Mouse (Mus musculus): ENCODE measurements at regions not wholly inside any gene's neighbourhood (a gene's known extent, or its start where the extent isn't known, plus 50 kb on each side); places are given as distances from the start of the nearest gene placed in this dataset.

DNA sequence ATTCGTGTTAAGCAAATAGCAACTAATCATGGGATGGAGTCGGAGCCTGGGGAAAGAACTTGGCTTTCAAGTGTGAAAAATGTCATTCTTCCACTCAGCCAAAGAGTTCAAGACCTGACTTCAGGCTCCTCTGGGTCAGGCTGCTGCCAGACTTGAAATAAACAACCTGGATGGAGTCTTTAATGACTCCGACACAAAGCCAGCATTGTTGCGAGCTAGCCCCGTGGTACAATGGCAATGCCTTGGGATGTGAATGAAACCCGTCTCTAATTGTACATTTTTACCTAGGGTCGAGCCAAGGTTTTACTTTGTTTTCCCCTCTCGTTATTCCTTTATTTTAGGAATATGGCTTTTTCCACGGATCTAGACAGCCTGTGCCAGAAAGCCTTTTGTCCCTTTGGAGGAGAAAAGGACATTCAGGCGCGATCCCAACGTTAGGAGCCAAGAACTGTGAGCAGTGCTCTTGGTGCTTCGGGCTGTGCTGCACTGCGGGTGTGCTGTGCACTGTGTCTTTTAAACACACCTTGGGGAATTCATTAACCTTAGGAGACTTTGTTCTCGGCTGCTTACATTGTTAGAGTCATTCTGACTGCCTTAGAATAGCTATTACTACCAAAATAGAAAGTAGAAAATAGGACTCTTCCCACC lies 398.1 kb downstream of the Cd83 start:
- peak; percentile 60 for DNase-seq (ENCODE audit: low spot score)

GRCm38 (mm10) chr13:44195365-44195764 lies 410.8 kb downstream of the Cd83 start:
- no peak for DNase-seq (ENCODE audit: low spot score)

DNA sequence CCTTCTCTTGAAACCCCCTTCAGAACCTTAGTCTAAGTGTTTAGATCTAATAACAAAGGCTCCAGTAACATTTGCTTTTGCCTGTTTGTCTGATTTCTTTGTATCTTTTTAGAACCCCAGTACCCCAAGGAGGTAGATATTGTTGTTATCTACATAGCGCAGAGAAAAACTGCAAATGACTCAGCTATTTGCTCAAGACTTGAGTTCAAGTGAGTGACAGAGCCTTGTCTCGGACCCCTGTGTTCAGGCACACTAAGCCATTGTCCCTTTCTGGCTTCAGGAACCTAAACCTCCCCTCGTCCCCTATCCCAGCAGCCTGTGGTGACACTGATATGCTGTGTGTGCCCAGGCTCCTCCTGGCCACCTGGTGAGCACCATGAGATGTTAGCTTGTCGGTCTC lies 421.5 kb downstream of the Cd83 start:
- DNase-seq (ENCODE audit: low spot score): no peak

GRCm38 (mm10) chr13:44206448-44206847 lies 421.9 kb downstream of the Cd83 start:
- DNase-seq (ENCODE audit: low spot score): no peak

DNA sequence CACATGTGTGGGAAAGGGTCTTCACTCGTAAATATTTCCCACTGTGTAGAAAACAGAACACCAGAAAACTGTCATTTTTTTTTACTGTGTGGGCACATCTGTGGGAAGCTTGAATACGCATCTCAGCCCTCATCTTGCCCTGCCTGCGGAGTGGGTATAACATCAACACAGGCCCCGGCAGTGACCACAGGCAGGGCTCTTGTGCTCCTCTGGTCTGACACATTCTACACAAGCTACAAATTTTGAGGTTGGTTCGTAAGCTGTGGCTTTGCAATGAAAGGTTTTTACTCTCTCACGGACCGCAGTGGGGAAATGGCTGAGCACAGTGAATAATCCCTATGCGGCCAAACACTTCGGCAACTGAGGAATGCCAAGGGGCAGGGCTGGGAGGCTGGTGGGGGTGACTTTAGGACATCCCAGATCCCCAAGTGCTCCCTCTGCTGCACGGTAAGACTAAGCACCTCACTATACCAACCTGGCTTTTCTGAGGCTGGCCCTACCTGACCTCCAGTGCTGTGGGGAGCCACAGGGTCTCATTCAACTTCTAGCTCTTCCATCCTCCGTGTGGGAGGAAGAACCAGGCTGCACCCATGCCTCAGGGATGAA lies 422.9 kb downstream of the Cd83 start:
- no peak for DNase-seq (ENCODE audit: low spot score)

- DNase-seq (ENCODE audit: low spot score): peak; percentile 49
Measured at GRCm38 (mm10) chr13:44209036-44209435, 424.5 kb downstream of the Cd83 start.

DNA sequence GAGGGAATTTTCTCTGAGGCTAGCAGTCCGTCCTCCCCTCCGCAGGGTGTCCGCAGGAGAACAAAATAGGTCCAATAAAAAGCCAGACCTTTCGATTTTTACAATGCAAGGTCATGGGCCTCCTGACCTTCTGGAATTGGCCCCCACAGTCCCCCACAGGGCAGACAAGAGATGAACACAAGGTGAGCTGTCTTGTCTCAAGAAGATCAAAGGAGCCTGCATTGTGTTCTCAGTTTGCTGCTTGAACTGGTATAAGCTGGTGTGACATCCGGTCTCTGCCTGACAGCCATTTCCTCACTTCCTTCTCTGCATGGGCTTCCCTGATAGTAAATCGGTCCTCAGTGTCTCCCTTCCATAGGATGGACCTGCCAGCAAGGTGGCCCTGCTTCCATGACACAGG lies 425.5 kb downstream of the Cd83 start:
- DNase-seq (ENCODE audit: low spot score): peak; percentile 60

DNA sequence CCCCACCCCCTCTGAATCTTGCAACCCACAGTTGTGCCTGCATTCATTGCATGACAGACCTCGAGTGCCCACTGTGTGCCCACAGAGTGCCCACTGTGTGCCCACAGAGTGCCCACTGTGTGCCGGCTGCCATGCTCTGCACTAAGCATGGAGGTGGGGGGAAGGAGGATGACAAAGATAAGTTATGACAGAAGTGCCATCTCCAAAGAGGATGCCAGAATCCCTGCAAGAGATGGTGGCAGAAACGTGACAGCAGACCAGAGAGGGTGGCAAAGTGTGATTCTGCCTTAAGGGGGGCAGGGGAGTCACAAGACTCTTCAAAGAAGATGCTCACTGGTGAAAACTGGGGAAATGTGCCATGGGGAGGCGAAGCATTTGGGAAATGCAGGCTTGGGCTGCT lies 427.8 kb downstream of the Cd83 start:
- DNase-seq (ENCODE audit: low spot score): no peak

- peak; percentile 20 for DNase-seq (ENCODE audit: low spot score)
Measured at GRCm38 (mm10) chr13:44212936-44213335, 428.4 kb downstream of the Cd83 start.

GRCm38 (mm10) chr13:44218266-44218665 lies 433.7 kb downstream of the Cd83 start:
- DNase-seq (ENCODE audit: low spot score): no peak

GRCm38 (mm10) chr13:44221721-44222120 lies 437.1 kb downstream of the Cd83 start:
- peak; percentile 40 for DNase-seq (ENCODE audit: low spot score)

- DNase-seq (ENCODE audit: low spot score): no peak
Measured at GRCm38 (mm10) chr13:44222335-44222734, 437.8 kb downstream of the Cd83 start.

- DNase-seq (ENCODE audit: low spot score): no peak
Measured at GRCm38 (mm10) chr13:44227706-44228459, 443.3 kb downstream of the Cd83 start.

DNA sequence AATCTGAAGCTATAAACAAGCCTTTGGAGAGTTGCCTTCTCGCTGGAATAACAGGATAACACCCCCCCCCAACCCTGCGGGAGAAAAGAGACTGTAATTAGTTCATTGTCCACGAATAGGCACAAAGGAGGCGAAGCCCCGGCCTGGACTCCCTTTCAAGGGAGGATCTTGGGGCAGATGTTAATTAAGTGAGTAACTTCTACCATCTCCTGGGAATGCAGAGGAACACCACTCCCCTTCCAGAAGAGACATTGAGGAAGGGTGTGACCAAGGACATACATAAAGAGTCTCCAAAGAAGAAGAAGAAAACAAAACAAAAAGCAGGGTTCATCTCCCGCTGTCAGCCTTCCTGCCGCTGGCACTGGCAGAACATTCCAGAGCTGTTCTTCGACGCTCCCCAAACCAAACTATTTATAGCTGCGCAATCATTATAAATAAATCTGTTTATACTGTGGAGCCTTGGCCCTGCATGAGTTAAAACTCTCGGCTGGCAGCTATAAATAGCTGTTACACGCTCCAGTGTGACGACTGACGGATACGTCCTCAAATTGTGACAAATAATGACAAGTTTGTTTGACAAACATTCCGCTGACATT lies 444.1 kb downstream of the Cd83 start:
- peak; percentile 25 for DNase-seq (ENCODE audit: low spot score)

- no peak for DNase-seq (ENCODE audit: low spot score)
Measured at GRCm38 (mm10) chr13:44229136-44229611, 444.6 kb downstream of the Cd83 start.

DNA sequence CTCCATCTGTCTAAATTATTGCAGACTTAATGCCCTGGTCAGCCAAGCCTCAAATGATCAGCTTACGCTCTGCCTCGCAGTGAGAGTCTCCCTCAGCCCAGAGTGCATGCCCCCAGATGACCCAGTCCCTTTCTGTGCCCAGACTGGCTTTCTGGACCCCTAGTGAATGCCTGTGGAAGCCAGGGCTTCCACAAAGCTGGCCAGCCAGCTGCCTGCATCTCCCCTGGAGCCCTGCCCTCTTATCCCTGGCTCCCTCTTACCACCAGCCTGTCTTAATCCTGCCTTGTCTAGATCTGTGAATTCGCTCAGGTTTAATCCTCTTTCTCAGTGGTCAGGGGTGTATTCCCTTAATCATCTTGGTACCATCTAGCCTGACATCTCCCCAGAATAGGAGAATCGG lies 446.8 kb downstream of the Cd83 start:
- DNase-seq (ENCODE audit: low spot score): no peak

GRCm38 (mm10) chr13:44231868-44232715 lies 447.5 kb downstream of the Cd83 start:
- DNase-seq (ENCODE audit: low spot score): no peak

GRCm38 (mm10) chr13:44232716-44233051 lies 448.1 kb downstream of the Cd83 start:
- peak; percentile 50 for DNase-seq (ENCODE audit: low spot score)

DNA sequence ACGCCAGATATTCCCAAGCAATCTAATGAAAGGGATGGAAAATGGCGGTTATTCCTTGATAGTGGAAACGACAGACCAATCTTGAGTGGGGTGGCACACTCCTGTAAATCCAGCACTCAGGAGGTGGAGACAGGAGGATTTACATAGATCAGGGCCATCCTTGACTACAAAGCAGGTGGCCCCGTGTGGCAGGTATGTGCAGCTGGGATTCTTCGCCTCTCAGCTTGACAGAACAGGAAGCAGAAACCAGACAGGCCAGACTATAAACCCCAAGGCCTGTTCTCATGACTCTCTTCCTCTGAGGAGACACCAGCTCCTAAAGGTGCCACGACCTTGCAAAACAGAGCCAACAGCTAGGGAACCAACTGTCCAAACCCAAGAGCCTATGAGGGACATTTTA lies 449.7 kb downstream of the Cd83 start:
- no peak for DNase-seq (ENCODE audit: low spot score)

- DNase-seq (ENCODE audit: low spot score): no peak
Measured at GRCm38 (mm10) chr13:44235236-44235635, 450.7 kb downstream of the Cd83 start.

GRCm38 (mm10) chr13:44235941-44236340 lies 451.4 kb downstream of the Cd83 start:
- DNase-seq (ENCODE audit: low spot score): no peak

DNA sequence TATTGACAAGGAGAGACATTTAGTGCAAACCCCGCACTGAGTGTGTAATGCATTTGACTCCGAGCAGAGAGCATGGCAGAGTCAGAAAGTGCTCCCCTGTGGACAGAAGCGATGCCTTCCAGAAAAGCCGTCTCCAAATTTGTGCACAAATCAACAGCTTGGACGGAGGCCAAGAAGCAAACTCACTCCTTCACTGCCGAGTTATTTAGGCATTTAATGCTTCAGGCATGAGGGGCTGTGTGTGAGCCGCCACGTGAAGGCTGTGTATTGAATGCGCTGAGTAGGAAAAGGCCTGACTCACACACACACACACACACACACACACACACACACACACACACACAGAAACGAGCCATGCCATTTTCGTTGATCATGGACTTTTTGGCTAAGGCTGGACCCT lies 453.7 kb downstream of the Cd83 start:
- no peak for DNase-seq (ENCODE audit: low spot score)

Measured in embryo, embryonic 10 days (tissue).